Mouse (Mus musculus): Measurements from ENCODE around the gene Fam214a.

The Fam214a gene

GRCm38 (mm10) chr9:75032408-75032807 lies 79.7 kb downstream of the Fam214a start:
- no peak for DNase-seq (ENCODE audit: low spot score)

GRCm38 (mm10) chr9:75033141-75033540 lies 80.5 kb downstream of the Fam214a start:
- no peak for DNase-seq (ENCODE audit: low spot score)

- no peak for DNase-seq (ENCODE audit: low spot score)
These were observed 82.0 kb downstream of the Fam214a start for GRCm38 (mm10) chr9:75034691-75035090.

GRCm38 (mm10) chr9:75035944-75036343 lies 83.3 kb downstream of the Fam214a start:
- no peak for DNase-seq (ENCODE audit: low spot score)

GRCm38 (mm10) chr9:75037451-75038356 lies 85.0 kb downstream of the Fam214a start, which contains the start of gene Arpp19:
TSS of gene Arpp19 (plus strand) at chr9:75037614.
- peak; percentile 90 for DNase-seq (ENCODE audit: low spot score)

- DNase-seq (ENCODE audit: low spot score) = no peak
These were observed 85.6 kb downstream of the Fam214a start for GRCm38 (mm10) chr9:75038357-75038688.

GRCm38 (mm10) chr9:75040566-75040965 lies 87.9 kb downstream of the Fam214a start:
- DNase-seq (ENCODE audit: low spot score) = no peak

GRCm38 (mm10) chr9:75041840-75042525 lies 89.3 kb downstream of the Fam214a start:
- no peak for DNase-seq (ENCODE audit: low spot score)

GRCm38 (mm10) chr9:75043191-75043590 lies 90.5 kb downstream of the Fam214a start:
- DNase-seq (ENCODE audit: low spot score) = no peak

- DNase-seq (ENCODE audit: low spot score) = no peak
These were observed 94.4 kb downstream of the Fam214a start for GRCm38 (mm10) chr9:75047079-75047478.

GRCm38 (mm10) chr9:75049100-75049499 lies 96.4 kb downstream of the Fam214a start:
- no peak for DNase-seq (ENCODE audit: low spot score)

- peak; percentile 45 for DNase-seq (ENCODE audit: low spot score)
These were observed 97.3 kb downstream of the Fam214a start for GRCm38 (mm10) chr9:75050003-75050402.

GRCm38 (mm10) chr9:75051841-75052240 lies 99.2 kb downstream of the Fam214a start:
- DNase-seq (ENCODE audit: low spot score) = no peak

- no peak for DNase-seq (ENCODE audit: low spot score)
These were observed 102.4 kb downstream of the Fam214a start for GRCm38 (mm10) chr9:75055046-75055445.

- no peak for DNase-seq (ENCODE audit: low spot score)
These were observed 112.1 kb downstream of the Fam214a start for GRCm38 (mm10) chr9:75064678-75065331.

GRCm38 (mm10) chr9:75070457-75071028 lies 117.9 kb downstream of the Fam214a start, which contains the start of gene Myo5a:
TSS of gene Myo5a (plus strand) at chr9:75071015.
- DNase-seq (ENCODE audit: low spot score) = no peak

GRCm38 (mm10) chr9:75071029-75071705 lies 118.5 kb downstream of the Fam214a start:
- peak; percentile 83 for DNase-seq (ENCODE audit: low spot score)

- peak; percentile 58 for DNase-seq (ENCODE audit: low spot score)
These were observed 119.1 kb downstream of the Fam214a start for GRCm38 (mm10) chr9:75071706-75072192.

- no peak for DNase-seq (ENCODE audit: low spot score)
These were observed 119.7 kb downstream of the Fam214a start for GRCm38 (mm10) chr9:75072361-75072760.

GRCm38 (mm10) chr9:75077191-75077590 lies 124.5 kb downstream of the Fam214a start:
- DNase-seq (ENCODE audit: low spot score) = no peak
